Mouse (Mus musculus): ENCODE data around the gene BC048679.
A peak's percentile ranks its signal among the peaks of the same experiment; 100 is the strongest.
"Not testable (repeated sequence)": the region's sequence is repeated elsewhere in the genome, so short reads cannot be mapped to it uniquely, and the experiment has no call there.

The BC048679 gene

GRCm38 (mm10) chr7:81498181-81498580, at the start of gene BC048679:
TSS of gene BC048679 (minus strand) at chr7:81498281.
- DNase-seq (ENCODE audit: low read depth): no peak

GRCm38 (mm10) chr7:81542934-81543333, 44.9 kb upstream of the BC048679 start:
- DNase-seq (ENCODE audit: low read depth): no peak

- no peak for DNase-seq (ENCODE audit: low read depth)
Observed at GRCm38 (mm10) chr7:81541924-81542524, 43.9 kb upstream of the BC048679 start.

GRCm38 (mm10) chr7:81540999-81541398, 42.9 kb upstream of the BC048679 start:
- no peak for DNase-seq (ENCODE audit: low read depth)

GRCm38 (mm10) chr7:81539565-81539964, 41.5 kb upstream of the BC048679 start:
- no peak for DNase-seq (ENCODE audit: low read depth)

GRCm38 (mm10) chr7:81538070-81538675, 40.1 kb upstream of the BC048679 start:
- DNase-seq (ENCODE audit: low read depth): peak; percentile 12

GRCm38 (mm10) chr7:81536478-81536877, 38.4 kb upstream of the BC048679 start:
- no peak for DNase-seq (ENCODE audit: low read depth)

GRCm38 (mm10) chr7:81531462-81531861, 33.4 kb upstream of the BC048679 start:
- no peak for DNase-seq (ENCODE audit: low read depth)

- no peak for DNase-seq (ENCODE audit: low read depth)
Observed at GRCm38 (mm10) chr7:81528918-81529317, 30.8 kb upstream of the BC048679 start.

- DNase-seq (ENCODE audit: low read depth): no peak
Observed at GRCm38 (mm10) chr7:81523663-81524017, 25.6 kb upstream of the BC048679 start.

- peak; percentile 76 for DNase-seq (ENCODE audit: low read depth)
Observed at GRCm38 (mm10) chr7:81523008-81523662, 25.1 kb upstream of the BC048679 start.

- no peak for DNase-seq (ENCODE audit: low read depth)
Observed at GRCm38 (mm10) chr7:81516154-81517030, 18.3 kb upstream of the BC048679 start.

- DNase-seq (ENCODE audit: low read depth): no peak
Observed at GRCm38 (mm10) chr7:81514906-81515590, 17.0 kb upstream of the BC048679 start.

- DNase-seq (ENCODE audit: low read depth): no peak
Observed at GRCm38 (mm10) chr7:81501050-81501449, 3.0 kb upstream of the BC048679 start.

- DNase-seq (ENCODE audit: low read depth): no peak
Observed at GRCm38 (mm10) chr7:81497171-81497570, 910 bp downstream of the BC048679 start.

GRCm38 (mm10) chr7:81493331-81494021, 4.6 kb downstream of the BC048679 start, which contains the start of gene Ap3b2:
TSS of gene Ap3b2 (minus strand) at chr7:81493925.
- DNase-seq (ENCODE audit: low read depth): peak; percentile 35

GRCm38 (mm10) chr7:81492628-81493027, 5.5 kb downstream of the BC048679 start:
- DNase-seq (ENCODE audit: low read depth): no peak

GRCm38 (mm10) chr7:81489649-81490048, 8.4 kb downstream of the BC048679 start:
- DNase-seq (ENCODE audit: low read depth): no peak

- no peak for DNase-seq (ENCODE audit: low read depth)
Observed at GRCm38 (mm10) chr7:81480800-81481199, 17.3 kb downstream of the BC048679 start.

- DNase-seq (ENCODE audit: low read depth): no peak
Observed at GRCm38 (mm10) chr7:81479531-81480090, 18.5 kb downstream of the BC048679 start.

- not testable (repeated sequence) for DNase-seq (ENCODE audit: low read depth)
Observed at GRCm38 (mm10) chr7:81478261-81478660, 19.8 kb downstream of the BC048679 start.
